23 mouse cellular contexts compared by ENCODE assay signal in the genomic region with DNA sequence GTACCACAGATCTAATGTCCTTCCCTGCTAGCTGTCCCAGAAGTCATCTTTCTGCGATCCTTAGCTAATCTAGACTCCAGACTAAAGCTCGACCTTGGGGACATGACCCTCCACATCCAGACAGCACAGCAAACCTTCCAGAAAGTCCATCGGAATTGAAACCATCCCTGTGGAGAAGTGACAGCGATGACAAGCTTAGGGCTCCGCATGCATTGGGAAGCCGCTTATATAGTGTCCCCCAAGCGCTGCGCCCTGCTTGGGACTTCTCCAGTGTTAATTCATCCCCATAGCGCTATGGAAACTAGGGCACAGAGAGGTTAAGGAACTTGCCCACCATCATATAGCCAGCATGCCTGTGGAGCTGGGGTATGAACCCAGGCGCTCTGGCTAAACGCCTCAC. TPM values are rescaled to one million over a fixed set of nuclear protein-coding genes. Genes with fewer than 3 reads are reported as not detected.
"Had no signal": no experiment of that assay in that cellular context is flagged by ENCODE, and none has a peak within 500 bp of the region (broad histone marks: within the 10 kb centered on the region; RNA-seq: fewer than 3 reads in every experiment).

No protein-coding gene starts in this region.

- H3K36me3 ChIP-seq: lung, embryonic 15.5 days had no signal

- H3K9ac ChIP-seq: limb, embryonic 12.5 days; liver, embryonic 13.5 days; liver, postnatal 0 days; lung, embryonic 15.5 days; midbrain, embryonic 12.5 days; neural tube, embryonic 13.5 days had no signal

- H3K4me3 ChIP-seq: layer of hippocampus, adult 2 months; limb, embryonic 12.5 days; liver, embryonic 13.5 days; lung, embryonic 15.5 days; megakaryocyte, embryonic 14.5 days; midbrain, embryonic 12.5 days; neural tube, embryonic 13.5 days had no signal

- DNase-seq: kidney, postnatal 10 days; kidney, postnatal 4 days; liver; liver, embryonic 13.5 days; liver, postnatal 0 days; lung, postnatal 14 days; retina, postnatal 1 day; right cerebral cortex, postnatal 4 days; spleen, adult 18-20 months; thymus, adult 2 months; thymus, postnatal 25 days had no signal

- H3K4me1 ChIP-seq: limb, embryonic 12.5 days; lung, embryonic 15.5 days; midbrain, embryonic 12.5 days had no signal

- H3K9me3 ChIP-seq: limb, embryonic 12.5 days; liver, embryonic 13.5 days; lung, embryonic 15.5 days; midbrain, embryonic 12.5 days; neural tube, embryonic 13.5 days had no signal

- H3K4me2 ChIP-seq: limb, embryonic 12.5 days; liver, embryonic 13.5 days; lung, embryonic 15.5 days; midbrain, embryonic 12.5 days; neural tube, embryonic 13.5 days had no signal

- H3K27ac ChIP-seq: layer of hippocampus, adult 2 months; limb, embryonic 12.5 days; liver, embryonic 13.5 days; lung, embryonic 15.5 days; macrophage; midbrain, embryonic 12.5 days; neural tube, embryonic 13.5 days had no signal

- ATAC-seq: midbrain, embryonic 16.5 days had no signal

RNA-seq across cellular contexts. Expression of gene Gdap1l1, which starts 24.5 kb away (rescaled TPM):
- polyA plus RNA-seq: liver, postnatal 0 days had no signal

RNA-seq across cellular contexts. Expression of gene R3hdml, which starts 29.3 kb away (rescaled TPM):
- total RNA-seq: layer of hippocampus, adult 2 months; left cerebral cortex, postnatal 36 days had no signal
- polyA plus RNA-seq: limb, embryonic 12.5 days; liver, embryonic 13.5 days; liver, postnatal 0 days; macrophage; midbrain, embryonic 12.5 days; neural tube, embryonic 13.5 days; stomach, embryonic 14.5 days; urinary bladder, adult 2 months had no signal

RNA-seq across cellular contexts. Expression of gene Hnf4a, which starts 43.8 kb away (rescaled TPM):
- total RNA-seq: layer of hippocampus, adult 2 months; layer of hippocampus, postnatal 10 days; left cerebral cortex, postnatal 36 days had no signal
- polyA plus RNA-seq: limb, embryonic 12.5 days; macrophage; midbrain, embryonic 12.5 days; midbrain, embryonic 16.5 days; neural tube, embryonic 13.5 days had no signal
